Mouse (Mus musculus) liver, adult (tissue): ENCODE results near the gene Mybpc2.

Source experiments
- GATA4 ChIP-seq: IDR thresholded peaks from 2 replicates; pipeline ENCODE4 v1.6.1; 2014; ENCODE audit warnings: mild to moderate bottlenecking, low read length; ENCODE audit not compliant: insufficient replicate concordance

The Mybpc2 gene

DNA sequence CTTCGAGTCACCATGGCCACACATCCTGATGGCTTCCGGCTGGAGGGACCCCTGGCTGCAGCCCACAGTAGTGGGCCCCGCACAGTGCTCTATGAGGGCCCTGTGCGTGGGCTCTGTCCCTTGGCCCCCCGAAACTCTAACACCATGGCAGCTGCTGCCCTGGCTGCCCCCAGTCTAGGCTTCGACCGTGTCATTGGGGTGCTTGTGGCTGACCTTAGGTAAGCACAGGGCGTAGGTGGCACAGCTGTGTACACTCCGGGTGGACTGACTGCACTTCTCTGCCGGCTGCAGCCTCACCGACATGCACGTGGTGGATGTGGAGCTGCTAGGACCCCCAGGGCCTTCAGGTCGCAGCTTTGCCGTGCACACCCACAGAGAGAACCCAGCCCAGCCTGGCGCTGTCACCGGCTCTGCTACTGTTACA lies 57.6 kb downstream of the Mybpc2 start:
- no peak for TF ChIP-seq GATA4

GRCm38 (mm10) chr7:44466006-44466887 lies 58.2 kb downstream of the Mybpc2 start:
- no peak for TF ChIP-seq GATA4

GRCm38 (mm10) chr7:44465111-44465510 lies 59.3 kb downstream of the Mybpc2 start, which contains the start of gene Aspdh:
Aspdh (plus strand) TSS chr7:44465391.
- no peak for TF ChIP-seq GATA4

GRCm38 (mm10) chr7:44464511-44464910 lies 59.9 kb downstream of the Mybpc2 start:
- no peak for TF ChIP-seq GATA4

- TF ChIP-seq GATA4, result no peak
These were observed 60.8 kb downstream of the Mybpc2 start for GRCm38 (mm10) chr7:44463556-44464225.

GRCm38 (mm10) chr7:44463056-44463425 lies 61.4 kb downstream of the Mybpc2 start:
- no peak for TF ChIP-seq GATA4

DNA sequence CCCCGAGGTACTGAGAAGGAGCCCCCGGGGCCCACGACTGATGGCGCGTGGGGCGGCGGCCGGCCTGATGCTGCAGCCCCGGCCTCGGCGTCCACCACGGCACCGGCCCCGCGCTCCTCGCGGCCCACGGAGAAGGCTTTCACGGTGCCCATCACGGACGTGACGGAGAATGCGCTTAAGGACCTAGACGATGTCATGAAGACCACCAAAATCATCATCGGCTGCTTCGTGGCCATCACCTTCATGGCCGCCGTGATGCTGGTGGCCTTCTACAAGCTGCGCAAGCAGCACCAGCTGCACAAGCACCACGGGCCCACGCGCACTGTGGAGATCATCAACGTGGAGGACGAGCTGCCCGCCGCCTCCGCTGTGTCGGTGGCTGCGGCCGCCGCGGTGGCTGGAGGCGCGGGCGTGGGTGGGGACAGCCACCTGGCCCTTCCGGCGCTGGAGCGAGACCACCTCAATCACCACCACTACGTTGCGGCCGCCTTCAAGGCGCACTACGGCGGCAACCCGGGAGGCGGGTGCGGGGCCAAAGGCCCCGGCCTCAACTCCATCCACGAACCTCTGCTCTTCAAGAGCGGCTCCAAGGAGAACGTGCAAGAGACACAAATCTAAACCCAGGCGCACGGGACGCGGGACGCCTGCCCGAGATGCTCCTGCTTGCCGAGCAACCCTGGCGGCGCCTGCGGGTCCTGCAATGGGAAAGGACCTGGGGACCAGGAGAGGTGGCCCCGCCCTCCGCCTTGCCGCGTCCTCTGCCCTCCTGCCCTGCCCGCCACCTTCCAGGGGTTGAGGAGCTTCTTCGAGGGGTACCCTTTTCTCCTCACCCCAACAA lies 62.0 kb downstream of the Mybpc2 start:
- TF ChIP-seq GATA4, result no peak

DNA sequence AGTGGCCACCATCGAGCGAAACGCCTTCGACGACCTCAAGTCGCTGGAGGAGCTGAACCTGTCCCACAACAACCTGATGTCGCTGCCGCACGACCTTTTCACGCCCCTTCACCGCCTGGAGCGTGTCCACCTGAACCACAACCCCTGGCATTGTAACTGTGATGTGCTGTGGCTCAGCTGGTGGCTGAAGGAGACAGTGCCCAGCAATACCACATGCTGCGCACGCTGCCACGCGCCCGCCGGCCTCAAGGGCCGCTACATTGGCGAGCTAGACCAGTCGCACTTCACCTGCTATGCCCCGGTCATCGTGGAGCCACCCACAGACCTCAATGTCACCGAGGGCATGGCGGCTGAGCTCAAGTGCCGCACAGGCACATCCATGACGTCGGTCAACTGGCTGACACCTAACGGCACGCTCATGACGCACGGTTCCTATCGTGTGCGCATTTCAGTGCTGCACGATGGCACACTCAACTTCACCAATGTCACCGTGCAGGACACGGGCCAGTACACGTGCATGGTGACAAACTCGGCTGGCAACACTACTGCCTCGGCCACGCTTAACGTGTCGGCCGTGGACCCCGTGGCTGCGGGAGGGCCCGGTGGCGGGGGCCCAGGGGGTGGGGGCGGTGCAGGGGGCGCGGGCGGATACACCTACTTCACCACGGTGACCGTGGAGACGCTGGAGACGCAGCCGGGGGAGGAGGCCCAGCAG lies 62.8 kb downstream of the Mybpc2 start:
- TF ChIP-seq GATA4, result no peak

DNA sequence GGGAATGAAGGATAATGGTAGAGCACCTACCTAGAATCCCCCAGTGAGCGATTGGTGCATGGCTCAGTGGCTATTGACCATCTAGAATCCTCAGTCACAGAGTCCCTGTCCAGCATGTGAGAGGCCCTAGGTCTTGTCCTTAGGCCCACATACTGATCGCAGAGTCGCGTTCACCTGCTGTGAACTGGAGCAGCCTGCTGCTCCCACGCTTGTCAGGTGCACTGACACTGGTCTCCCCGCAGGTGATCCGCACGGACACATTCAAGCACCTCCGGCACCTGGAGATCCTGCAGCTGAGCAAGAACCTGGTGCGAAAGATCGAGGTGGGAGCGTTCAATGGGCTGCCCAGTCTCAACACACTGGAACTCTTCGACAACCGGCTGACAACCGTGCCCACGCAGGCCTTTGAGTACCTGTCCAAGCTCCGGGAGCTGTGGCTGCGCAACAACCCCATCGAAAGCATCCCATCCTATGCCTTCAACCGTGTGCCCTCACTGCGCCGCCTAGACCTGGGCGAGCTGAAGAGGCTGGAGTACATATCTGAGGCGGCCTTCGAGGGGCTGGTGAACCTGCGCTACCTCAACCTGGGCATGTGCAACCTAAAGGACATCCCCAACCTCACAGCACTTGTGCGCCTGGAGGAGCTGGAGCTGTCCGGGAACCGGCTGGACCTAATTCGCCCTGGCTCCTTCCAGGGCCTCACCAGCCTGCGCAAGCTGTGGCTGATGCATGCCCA lies 63.5 kb downstream of the Mybpc2 start:
- TF ChIP-seq GATA4, result no peak

- TF ChIP-seq GATA4, result no peak
These were observed 64.4 kb downstream of the Mybpc2 start for GRCm38 (mm10) chr7:44460067-44460466.

- no peak for TF ChIP-seq GATA4
These were observed 68.2 kb downstream of the Mybpc2 start for GRCm38 (mm10) chr7:44456302-44456701.

DNA sequence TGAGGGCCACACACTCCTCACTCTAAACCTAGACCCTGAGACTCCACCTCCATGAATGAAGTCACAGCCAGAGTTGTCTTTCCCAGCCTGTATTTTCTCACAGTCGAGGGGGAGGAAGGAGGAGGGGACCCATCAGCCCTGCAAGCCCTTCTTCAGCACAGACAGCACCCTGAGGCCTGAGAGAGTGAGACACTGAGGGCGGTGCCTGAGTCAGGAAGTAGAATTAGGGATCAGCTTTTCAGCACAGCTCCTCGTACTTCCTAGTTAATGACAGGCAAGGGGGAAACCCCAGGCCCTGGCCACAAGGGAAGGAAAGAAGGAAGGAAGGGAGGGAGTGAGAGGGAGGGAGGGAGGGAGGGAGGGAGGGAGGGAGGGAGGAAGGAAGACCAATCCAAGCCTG lies 71.2 kb downstream of the Mybpc2 start:
- TF ChIP-seq GATA4, result no peak
